Mouse (Mus musculus) NIH3T3 (cell line): Measurements from ENCODE around the gene Yod1.

Experiments used
- DNase-seq: peaks from one replicate; pipeline ENCODE4 v3.0.0-alpha.2; 2012; ENCODE audit warnings: low read depth

The Yod1 gene

DNA sequence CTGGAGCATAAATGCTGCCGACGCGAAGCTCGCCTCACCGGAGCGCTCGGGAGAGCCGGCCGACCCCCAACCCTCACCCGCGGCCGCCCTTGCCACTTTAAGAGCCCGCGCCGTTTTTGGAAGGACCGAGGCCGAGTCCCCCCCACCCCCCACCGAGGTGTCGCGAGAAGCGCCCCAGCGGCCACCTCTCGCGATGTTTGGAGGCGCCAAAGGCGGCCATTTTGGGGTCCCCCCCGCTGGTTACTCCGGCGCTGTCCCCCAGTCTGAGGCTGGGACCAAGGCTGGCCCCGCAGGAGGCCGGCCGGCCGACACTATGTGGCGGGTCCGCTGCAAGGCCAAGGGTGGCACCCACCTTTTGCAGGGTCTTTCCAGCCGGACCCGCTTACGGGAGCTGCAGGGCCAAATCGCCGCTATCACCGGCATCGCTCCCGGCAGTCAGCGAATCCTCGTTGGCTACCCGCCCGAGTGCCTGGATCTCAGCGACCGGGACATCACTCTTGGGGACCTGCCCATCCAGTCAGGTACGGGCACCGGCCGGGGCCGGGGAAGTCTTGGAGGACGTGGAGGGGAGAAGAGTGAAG is at the start of gene Yod1:
Gene Yod1, plus strand, starts transcription at position 37 of the 581 bp plus-strand sequence.
- peak; percentile 98 for DNase-seq

DNA sequence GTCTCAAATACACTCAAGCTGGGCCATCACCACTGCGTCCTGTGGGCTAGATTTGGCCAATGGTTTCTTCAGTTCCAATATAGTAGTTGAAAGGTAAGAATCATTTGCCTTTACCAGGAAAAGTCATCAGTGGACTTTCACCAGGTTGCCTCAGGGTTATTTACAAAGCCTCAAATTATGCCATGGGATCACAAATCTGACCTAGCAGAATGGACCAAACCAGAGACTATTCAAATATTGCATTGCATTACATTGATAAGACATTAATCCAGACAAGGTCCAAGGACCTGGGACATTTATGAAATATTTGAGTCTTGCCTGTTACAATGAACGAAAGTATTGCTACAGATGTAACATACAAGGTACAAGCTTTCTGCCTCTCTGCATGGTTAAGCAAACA is 38.6 kb upstream of the Yod1 start:
- no peak for DNase-seq

DNA sequence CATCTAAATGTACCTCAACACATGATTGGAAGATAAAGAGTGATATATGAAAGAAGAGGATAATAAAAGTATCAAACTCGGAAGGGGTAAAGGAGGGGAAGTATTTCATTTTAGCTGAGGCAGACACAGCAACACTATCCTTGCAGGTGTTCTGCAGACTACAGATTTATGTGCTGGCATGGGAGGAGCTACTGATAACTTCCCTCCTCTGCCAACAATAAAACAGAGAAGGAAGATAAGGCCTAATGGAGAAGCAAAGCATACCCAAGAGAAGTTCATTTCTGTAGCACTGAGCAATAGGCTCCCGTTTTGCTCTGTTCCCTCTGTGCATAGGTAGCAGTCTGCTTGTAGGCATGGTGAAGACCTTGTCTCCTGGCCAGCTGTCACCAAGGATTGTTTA is 36.1 kb upstream of the Yod1 start:
- no peak for DNase-seq

DNA sequence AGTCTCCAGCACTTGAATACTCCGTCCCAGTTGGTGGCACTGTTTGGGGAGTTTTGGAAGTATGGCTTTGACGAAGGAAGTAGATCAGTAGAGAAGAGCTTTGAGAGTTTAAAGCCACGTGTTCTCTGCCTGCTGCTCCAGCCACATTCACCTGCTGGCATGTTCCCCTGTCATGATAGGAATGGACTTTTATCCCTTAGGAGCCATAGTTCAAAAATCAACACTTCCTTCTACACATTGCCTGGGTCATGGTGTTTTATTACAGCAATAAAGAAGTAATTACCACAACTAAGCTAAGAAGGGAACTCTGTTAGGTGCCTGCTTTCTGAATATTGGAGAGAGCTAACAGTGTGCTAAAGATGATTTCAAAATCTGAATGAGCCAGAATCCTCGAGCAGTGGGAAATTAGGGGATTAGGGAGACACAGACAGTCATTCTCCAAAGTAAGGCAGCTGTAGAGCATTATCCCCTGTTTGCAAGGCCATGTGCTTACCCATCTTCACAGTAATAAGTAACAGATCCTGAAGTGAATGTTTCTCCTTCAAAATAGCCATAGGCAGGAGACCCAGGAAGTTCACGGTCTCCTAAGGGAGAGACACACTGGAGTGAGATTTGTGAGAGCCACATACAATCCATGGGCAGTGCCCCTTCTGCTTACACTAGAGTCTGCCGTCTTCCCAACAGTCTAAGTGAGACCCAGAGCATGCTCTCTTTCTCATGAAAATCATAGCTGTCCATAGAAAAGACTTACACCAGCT is 35.3 kb upstream of the Yod1 start:
- DNase-seq = no peak

DNA sequence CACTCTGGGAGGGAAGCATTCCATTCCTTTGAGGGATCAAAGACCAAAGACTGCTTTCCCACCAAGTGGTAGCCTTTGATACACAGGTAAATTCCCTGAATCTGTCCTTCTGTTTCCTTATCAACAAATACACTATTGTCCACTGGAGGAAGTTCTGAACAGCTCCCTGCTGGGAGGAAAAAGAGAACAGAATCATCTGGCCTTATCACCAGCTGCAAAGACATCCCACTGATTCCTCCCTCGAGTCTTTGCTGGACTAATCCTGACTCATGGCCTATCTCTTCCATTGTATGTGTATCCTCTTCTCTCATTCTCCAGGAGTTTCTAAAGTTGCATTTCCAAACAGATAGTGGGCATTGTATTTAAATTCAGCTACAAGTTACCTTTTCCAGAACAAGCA is 33.2 kb upstream of the Yod1 start:
- no peak for DNase-seq

DNA sequence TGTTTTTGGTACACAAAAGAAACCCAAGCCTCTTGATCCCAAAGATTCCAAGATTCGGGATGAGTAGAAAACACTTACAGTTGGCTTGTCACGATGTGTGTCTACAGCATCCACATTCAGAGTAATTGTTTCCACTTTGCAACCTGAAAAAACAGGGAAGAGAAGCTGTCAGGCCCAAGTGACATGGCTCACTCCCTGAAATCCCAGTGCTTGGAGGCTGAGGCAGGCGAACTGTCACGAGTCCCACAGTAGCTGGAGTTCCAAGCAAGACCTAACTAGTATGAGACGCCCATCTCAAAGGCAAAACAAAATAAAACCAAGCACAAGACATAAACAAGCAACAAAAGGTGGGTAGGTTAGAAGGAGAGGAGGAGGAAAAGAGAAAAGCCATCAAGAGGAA is 18.5 kb upstream of the Yod1 start:
- DNase-seq = no peak

DNA sequence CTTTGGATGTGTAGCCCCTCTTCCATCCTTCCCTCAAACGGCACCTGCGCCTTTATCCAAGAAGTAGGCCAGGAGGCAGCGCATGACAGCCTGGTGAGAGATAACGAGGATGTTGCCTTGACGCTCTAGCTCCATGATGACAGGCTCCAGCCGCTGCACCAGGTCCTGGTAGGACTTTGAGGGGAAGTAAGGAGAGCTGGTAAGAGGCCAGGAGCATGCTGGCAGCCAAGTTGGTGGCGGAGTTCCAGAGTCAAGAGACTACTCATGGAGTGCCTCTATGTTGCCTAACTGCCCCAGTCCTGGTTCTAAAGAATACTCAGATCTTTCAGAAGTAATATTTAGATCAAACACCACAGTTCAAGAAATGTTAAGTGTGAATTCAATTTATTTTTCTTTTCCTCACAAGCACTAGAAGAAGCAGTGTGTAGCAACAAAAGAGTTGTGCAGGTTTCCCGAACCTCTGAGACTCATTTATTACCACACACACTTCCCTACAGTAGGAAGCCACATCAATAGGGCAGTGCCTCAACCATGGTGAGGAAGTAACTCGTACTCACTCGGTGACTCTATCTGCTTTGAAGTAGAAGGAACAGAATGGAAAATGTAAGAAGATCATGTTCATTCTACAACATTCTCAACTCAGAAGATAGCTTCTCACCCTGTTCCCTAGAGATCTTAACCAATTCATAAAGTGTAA is 17.0 kb upstream of the Yod1 start:
- peak; percentile 35 for DNase-seq

DNA sequence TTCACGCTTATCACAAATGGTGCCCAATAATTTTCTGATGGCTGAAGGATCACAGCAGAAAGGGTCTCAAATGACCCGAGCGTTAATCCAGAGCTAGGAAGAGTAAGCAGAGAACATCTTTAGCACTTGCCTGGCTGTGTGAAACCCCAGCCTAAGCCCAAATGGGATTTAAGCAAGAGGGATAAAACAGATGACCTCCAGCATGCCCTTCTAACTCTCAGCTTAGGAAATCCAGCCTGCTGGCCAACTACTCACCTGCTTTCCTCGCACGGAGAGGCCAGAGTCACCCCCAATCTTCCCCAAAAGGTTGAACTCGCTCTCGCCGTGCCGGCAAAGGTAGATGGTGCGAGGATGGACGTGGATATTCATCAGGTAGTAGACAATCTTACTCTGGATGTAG is 15.2 kb upstream of the Yod1 start:
- DNase-seq = no peak

DNA sequence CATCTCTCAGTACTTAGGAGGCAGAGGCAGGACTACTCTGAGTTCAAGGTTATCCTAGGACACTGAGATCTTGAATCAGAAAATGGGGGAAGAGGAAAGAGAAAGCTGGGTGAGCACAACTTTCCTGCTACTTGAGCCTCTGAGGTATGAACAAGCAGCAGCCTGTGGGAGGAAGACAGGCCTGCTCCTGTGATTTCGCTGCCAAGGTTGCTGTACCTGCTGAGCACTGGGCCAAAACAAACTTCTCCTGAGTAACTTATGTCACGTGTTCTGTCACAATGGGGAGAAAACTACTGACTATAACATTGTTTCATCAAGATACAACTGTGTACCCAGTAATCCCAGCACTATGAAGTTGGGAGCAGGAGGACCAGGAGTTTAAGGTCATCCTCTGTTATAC is 13.5 kb upstream of the Yod1 start:
- DNase-seq = no peak

DNA sequence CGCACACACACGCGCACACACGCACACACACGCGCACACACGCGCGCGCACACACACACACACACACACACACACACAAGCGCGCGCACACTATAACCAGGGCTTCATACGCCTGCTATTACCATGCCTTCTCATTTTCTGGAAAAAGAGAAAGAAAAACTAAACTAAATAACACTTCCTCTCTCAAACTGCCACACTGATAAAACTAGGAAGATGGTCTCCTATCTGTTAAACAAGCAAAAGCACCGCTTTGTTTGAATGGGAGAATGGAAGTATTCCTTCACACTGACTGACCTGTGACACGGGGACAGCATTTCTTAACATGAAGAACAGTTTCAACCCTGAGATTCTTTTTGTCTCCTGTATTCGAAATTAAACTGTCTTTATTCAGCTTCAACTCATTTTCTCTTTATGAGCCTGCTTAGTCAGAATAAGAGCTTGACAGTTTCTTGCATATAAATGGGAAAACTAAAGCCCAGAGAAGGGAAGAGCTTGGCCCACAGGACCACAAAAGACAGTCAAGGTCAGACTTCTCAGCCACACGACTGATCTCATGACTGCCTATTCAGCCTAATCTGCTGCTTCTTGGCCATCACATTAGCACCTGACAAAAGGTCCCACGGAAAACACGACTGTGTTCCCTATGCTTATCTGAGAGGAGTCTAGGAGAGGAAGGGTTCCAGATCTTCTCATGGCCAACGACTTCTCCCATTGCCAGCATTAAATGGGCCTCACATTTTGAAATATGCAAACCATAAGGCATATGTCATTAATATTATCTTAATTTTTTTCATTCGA is 6.6 kb upstream of the Yod1 start:
- DNase-seq = no peak

DNA sequence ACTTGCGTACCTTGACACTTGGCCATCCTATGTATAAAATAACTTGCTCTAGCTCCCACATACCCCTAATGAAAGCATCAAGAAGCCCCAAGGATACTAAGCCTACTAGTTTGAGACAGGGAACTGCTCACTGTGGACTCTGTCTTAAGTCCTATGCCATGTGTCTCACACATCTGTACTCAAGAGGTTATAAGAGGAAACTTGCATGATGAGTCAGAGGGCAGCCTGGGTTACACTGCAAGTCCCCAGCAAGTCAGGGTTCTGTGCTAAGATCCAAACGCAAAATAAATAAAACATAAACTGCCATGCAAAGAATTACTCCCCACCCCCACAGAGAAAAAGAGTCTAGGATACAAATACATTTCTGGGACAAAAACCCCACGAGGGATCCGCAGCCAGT is 3.1 kb upstream of the Yod1 start:
- no peak for DNase-seq

DNA sequence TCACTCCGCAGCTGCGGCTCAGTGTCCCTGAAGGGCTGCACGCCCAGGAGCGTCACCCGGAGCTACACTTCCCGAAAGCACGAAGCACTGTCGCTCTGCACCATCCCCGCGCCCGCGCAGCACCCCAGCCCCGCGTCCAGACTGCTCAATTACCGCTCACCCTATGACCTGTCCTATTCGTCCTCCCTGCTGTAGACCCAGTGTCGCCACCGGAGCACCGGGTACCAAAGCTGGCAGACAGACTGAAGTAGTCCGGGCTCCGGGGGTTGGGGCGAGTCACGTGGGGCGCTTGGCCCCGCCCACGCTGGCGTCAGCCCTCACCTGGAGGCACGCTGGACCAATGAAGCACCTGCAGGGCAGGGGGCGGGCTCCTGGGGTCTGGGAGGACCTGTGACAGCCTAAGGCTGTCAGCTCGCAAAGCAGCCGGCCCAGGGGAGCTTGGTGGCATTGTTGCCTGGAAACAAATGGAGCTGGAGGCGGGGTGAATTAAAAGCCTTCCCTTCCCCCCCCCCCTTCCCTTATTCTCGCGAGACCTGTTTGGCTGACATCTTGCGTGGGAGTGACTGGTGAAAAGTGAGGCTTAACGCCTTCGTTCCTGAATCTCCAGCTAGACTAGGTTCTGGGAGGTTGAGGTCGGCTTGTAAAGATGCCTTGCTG is 1.4 kb upstream of the Yod1 start, which contains the start of gene Gm29427:
Gene Gm29427, minus strand, starts transcription at position 239 of the 657 bp plus-strand sequence.
- peak; percentile 95 for DNase-seq

DNA sequence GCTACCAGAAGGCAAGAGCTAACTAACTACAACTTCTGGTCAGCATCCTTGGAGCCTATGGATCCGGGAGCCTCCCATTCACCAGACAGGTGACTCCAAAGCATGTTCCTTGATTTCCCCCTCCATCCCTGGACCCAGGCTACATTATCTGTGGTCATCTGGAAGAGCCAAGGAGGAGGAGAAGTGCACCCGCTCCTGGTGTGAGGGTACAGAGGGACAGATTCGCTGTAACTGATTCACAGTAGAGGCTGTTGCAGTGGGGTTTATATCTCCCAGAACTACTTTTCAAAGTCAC is 962 bp upstream of the Yod1 start:
- no peak for DNase-seq

DNA sequence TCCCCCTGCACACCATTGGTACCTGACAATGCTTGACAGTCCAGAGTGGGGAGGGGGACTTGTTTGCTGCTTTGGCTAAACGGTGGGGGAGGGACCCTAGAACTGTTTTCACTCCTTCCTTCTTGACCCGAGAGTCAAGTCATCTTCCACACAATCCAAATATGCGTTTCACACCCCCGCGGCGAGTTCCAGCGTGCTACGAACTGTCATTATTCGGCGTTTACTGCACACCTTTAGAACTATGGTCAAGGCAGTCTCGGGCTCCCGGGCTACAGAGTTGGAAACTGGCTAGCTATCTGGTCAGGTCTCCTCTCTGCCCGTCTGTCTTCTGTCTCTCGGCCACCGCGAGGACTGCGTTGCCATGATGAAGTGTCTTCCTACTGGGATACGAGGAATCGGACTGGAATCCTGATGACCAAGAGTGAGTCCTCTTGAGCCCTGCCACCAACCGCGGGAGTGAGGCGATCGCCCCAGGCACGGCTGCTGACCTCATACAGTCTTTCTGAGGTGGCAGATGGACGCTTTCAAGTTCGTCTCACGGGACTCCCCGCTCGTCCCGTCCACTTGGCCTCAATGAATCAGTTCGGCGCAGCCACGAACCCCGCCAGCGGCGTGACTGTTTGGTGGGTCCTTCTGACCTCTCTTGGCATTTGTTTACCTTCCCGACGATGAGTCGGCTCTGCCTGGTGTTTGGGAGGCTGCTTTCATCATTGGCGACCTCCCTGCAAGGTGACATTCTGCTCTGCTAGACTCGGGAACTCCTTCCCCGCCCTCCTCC is 425 bp upstream of the Yod1 start:
- peak; percentile 53 for DNase-seq

DNA sequence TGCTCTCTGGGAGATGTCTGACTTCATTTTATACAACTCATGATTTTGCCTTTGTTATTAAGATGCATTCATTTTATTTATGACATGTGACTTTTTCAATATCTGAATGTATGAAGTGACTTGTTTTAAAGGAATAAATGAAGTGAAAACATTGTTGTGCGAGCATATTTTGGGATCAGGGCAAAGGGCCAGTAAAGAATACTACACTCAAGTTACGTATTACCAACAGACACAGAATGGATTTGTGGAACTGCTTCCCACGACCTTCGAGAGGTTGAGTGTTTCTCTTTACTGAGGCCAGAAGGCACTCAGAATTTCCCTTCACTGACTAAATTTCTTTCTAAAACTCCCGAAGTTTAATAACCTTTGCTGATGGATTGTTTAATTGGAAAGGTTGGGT is 7.1 kb downstream of the Yod1 start:
- DNase-seq = no peak

DNA sequence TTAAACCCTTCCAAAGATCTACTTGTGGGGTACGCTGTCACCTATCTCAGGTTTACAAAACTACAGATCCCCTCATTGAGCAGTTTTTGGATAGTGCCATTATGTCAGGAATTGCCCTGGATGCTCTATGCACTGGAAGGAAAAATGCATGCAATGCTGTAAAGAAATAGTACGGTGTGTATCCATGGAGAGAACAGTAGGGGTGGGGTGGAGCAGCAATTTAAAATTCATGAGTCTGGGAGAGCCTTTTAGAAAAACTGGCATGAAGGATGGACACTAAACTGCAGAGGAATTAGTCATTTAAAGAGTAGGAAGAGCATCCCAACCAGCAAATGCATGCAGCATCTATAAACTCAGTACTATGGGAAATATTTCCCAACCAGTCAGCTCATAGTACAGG is 9.3 kb downstream of the Yod1 start:
- DNase-seq = no peak

DNA sequence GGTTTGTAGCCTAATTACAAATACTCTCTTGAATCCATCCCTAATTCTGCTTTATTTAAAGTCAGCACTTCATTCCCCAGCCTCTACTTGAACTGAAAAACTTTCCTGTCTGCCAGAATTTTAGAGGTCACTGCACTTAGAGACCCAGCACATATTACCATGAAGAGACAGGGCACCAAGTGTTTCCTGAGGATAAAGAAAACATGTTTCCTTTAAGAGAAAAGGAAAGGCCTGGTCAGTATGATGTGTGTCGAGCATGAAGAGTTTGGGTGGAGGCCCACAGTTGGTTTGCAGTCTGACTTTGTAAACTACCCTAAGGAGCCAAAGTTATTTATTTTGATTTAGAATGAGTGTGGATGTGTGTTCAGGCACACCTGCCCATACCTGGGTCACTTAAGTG is 10.9 kb downstream of the Yod1 start:
- DNase-seq = no peak

DNA sequence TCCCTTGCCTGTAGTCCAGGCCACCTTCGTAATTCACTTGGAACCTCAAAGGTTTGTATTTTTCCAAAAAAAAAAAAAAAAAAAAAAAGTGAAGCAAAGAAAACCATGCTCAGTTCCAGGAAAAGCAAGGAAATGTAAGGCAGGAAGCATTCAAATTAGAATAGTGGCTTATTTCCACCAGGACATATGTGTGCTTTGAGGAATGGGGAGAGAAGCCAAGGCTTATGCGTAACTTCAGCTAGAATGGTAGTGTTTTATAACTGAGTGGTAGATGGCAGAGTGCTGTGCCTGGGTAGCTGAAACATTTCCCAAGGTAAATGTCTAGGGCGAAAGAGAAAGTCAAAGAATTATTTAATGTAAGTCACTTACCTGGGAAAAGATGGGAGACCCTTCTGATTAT is 11.6 kb downstream of the Yod1 start:
- no peak for DNase-seq

DNA sequence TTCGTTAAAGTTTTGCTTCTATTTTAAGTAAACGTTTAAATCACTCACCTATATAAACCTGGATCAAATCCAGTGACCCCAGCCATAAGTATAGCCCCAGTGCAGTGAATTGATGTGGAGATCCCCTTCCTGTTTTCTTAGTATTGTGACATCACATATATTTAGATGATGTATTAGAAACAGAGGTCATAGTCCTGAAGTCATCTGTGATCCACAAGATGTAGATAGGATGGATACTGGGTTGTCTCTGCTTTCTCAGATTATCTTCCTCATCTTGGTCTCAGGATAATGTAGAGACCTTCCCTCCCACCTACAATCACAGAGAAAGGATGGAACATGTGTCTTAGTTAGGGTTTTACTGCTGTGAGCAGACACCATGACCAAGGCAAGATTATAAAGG is 12.0 kb downstream of the Yod1 start, which contains the start of gene Pfkfb2:
Gene Pfkfb2, minus strand, starts transcription at position 101 of the 400 bp plus-strand sequence.
- no peak for DNase-seq

DNA sequence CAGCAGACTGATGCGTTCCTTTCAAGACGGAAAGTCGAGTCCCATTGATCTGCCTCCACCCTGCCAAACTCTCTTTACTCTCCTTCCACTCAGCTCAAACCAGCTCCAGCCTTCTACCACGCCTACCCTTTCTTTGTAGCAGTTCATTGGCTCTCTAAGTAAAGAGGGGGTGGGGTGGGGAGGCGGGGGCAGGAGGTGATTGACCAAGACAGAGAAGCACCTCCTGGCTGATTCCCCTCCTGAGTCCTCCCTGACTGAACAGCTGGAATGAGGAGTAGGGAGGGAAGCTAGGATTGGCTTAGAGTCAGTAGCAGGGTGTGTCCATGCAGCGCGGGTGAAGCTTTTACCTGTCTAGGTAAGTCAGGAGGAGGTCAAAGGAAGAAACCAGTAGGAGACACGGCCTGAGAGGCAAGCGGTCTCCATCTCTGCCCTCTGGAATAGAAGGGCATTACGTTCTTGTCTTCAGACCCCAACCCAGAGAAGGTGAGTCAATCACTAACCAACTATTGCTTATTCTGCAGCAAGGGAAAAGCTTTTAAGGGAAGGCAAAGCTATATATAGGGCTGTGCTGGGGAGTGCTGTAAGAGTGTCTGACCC is 14.7 kb downstream of the Yod1 start, which contains the start of gene AA986860:
Gene AA986860, plus strand, starts transcription at position 236 of the 597 bp plus-strand sequence.
- no peak for DNase-seq
